Mouse (Mus musculus) lung, embryonic 15.5 days (tissue): ENCODE measurements around the gene Atxn7. TPM values are rescaled to one million over a fixed set of nuclear protein-coding genes. Genes with fewer than 3 reads are reported as not detected.

ENCODE experiments used
- ATAC-seq: fragments of 200-750 bp; cut with Nextera tagmentation; 2 replicates; pipeline ENCODE4 v1.8.0; 2017; ENCODE audit warnings: moderate number of reproducible peaks, borderline replicate concordance; ENCODE audit not compliant: low FRiP score, low TSS enrichment; ENCODE audit errors: extremely low read depth
- H3K27ac ChIP-seq: fragments of 300-500 bp; sonication (generic); 2 replicates; pipeline ENCODE4 v1.5.1; 2015; ENCODE audit warnings: moderate library complexity, mild to moderate bottlenecking, inconsistent platforms
- H3K27me3 ChIP-seq: fragments of 300-500 bp; sonication (generic); 2 replicates; pipeline ENCODE4 v1.6.1; 2015; ENCODE audit warnings: inconsistent platforms
- H3K36me3 ChIP-seq: fragments of 300-500 bp; sonication (generic); 2 replicates; pipeline ENCODE4 v1.6.1; 2015; ENCODE audit warnings: inconsistent platforms
- H3K4me1 ChIP-seq: fragments of 300-500 bp; sonication (generic); 2 replicates; pipeline ENCODE4 v1.6.1; 2015; ENCODE audit warnings: inconsistent platforms
- H3K4me2 ChIP-seq: fragments of 300-500 bp; sonication (generic); 2 replicates; pipeline ENCODE4 v1.6.1; 2015; ENCODE audit warnings: inconsistent platforms, mild to moderate bottlenecking, moderate library complexity
- H3K4me3 ChIP-seq: fragments of 300-500 bp; sonication (generic); 2 replicates; pipeline ENCODE4 v1.5.1; 2015; ENCODE audit warnings: mild to moderate bottlenecking, inconsistent platforms
- H3K9ac ChIP-seq: fragments of 300-500 bp; sonication (generic); 2 replicates; pipeline ENCODE4 v1.6.1; 2015; ENCODE audit warnings: inconsistent platforms
- H3K9me3 ChIP-seq: fragments of 300-500 bp; sonication (generic); 2 replicates; pipeline ENCODE4 v1.6.1; 2016; ENCODE audit warnings: inconsistent platforms
- WGBS: fragments of 180-500 bp; shearing (Covaris S2); methylation state at CpG from one replicate; pipeline ENCODE4 v1.1.7; 2015; 5-methylcytosine and 5-hydroxymethylcytosine counted together
- polyA plus RNA-seq: library from polyadenylated mRNA; unstranded; fragments of >200 nt; fragmentation: Nextera tagmentation; extraction: Ambion mirVana; gene quantifications from 2 replicates; pipeline ENCODE4 v1.2.1, GENCODE M21; 2015

The Atxn7 gene
- polyA plus RNA-seq, 1 experiment from 2014 or later: 4.9 TPM

- Histone ChIP-seq H3K4me1 (peaks cover 14% of the 10 kb centered on the region; the same call in 1 of the 2 replicates), H3K4me2 (peak overlapping the region; percentile 65), H3K4me3 (peak overlapping the region; percentile 86), H3K36me3 (peaks cover 3% of the 10 kb centered on the region; the same call in 1 of the 2 replicates), H3K9me3 (no peaks in the 10 kb centered on the region), H3K9ac (peak overlapping the region; percentile 95), H3K27ac (peak overlapping the region; percentile 84), H3K27me3 (no peaks in the 10 kb centered on the region)
- under 1% methylated on average over 75 of the region's 75 CpGs for WGBS
- peak; percentile 87 for ATAC-seq
Measured at GRCm38 (mm10) chr14:13960482-13961325, 536 bp upstream of the Atxn7 start.

- H3K9ac ChIP-seq: no peak overlapping the region
- no peaks in the 10 kb centered on the region for H3K27me3 ChIP-seq
- no peaks in the 10 kb centered on the region for H3K36me3 ChIP-seq
- H3K27ac ChIP-seq: no peak overlapping the region
- no peak overlapping the region for H3K4me3 ChIP-seq
- H3K4me2 ChIP-seq: no peak overlapping the region
- H3K4me1 ChIP-seq: peaks cover 14% of the 10 kb centered on the region; the same call in 1 of the 2 replicates
- H3K9me3 ChIP-seq: no peaks in the 10 kb centered on the region
- ATAC-seq: no peak
- 86% methylated on average over 6 of the region's 6 CpGs for WGBS
Measured at GRCm38 (mm10) chr14:13962476-13962875, 1.2 kb downstream of the Atxn7 start.

GRCm38 (mm10) chr14:13963527-13963926 lies 2.3 kb downstream of the Atxn7 start:
- no peak for ATAC-seq
- H3K9me3 ChIP-seq: no peaks in the 10 kb centered on the region
- WGBS: 72% methylated on average over 1 of the region's 1 CpGs
- H3K9ac ChIP-seq: no peak overlapping the region
- no peak overlapping the region for H3K27ac ChIP-seq
- no peaks in the 10 kb centered on the region for H3K27me3 ChIP-seq
- no peak overlapping the region for H3K4me2 ChIP-seq
- no peak overlapping the region for H3K4me3 ChIP-seq
- H3K4me1 ChIP-seq: peaks cover 14% of the 10 kb centered on the region; the same call in 1 of the 2 replicates
- no peaks in the 10 kb centered on the region for H3K36me3 ChIP-seq

DNA sequence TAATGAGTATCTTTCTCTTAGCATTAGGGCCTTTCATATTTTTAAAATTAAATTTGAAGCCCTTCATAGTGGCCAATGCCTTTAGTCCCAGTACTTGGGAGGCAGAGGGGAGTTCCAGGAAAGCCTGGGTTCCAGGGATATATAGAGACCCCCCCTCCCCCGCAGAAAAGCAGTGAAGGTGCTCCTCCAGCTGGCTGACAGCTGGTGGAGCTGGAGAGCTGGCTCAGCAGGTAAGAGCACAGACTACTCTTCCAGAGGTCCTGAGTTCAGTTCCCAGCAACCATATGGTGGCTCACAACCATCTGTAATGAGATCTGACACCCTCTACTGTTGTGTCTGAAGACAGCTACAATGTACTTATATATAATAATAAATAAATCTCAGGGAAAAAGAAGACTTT lies 6.4 kb downstream of the Atxn7 start:
- no peaks in the 10 kb centered on the region for H3K9me3 ChIP-seq
- no peak overlapping the region for H3K27ac ChIP-seq
- no peak for ATAC-seq
- no peak overlapping the region for H3K4me3 ChIP-seq
- no peaks in the 10 kb centered on the region for H3K27me3 ChIP-seq
- H3K4me2 ChIP-seq: no peak overlapping the region
- no peaks in the 10 kb centered on the region for H3K4me1 ChIP-seq
- no peak overlapping the region for H3K9ac ChIP-seq
- 13% methylated on average over 1 of the region's 1 CpGs for WGBS
- no peaks in the 10 kb centered on the region for H3K36me3 ChIP-seq

GRCm38 (mm10) chr14:13968476-13968875 lies 7.2 kb downstream of the Atxn7 start:
- H3K36me3 ChIP-seq: no peaks in the 10 kb centered on the region
- no peak overlapping the region for H3K9ac ChIP-seq
- H3K27ac ChIP-seq: no peak overlapping the region
- ATAC-seq: no peak
- no peaks in the 10 kb centered on the region for H3K9me3 ChIP-seq
- WGBS: 75% methylated on average over 5 of the region's 5 CpGs
- H3K4me1 ChIP-seq: no peaks in the 10 kb centered on the region
- H3K4me2 ChIP-seq: no peak overlapping the region
- H3K27me3 ChIP-seq: no peaks in the 10 kb centered on the region
- no peak overlapping the region for H3K4me3 ChIP-seq

- WGBS: 89% methylated on average over 3 of the region's 3 CpGs
- Histone ChIP-seq H3K36me3 (no peaks in the 10 kb centered on the region), H3K4me3 (no peak overlapping the region), H3K27me3 (no peaks in the 10 kb centered on the region), H3K27ac (no peak overlapping the region), H3K9ac (no peak overlapping the region), H3K9me3 (no peaks in the 10 kb centered on the region), H3K4me1 (no peaks in the 10 kb centered on the region), H3K4me2 (no peak overlapping the region)
- no peak for ATAC-seq
Measured at GRCm38 (mm10) chr14:13970513-13970912, 9.3 kb downstream of the Atxn7 start.

GRCm38 (mm10) chr14:13971644-13972234 lies 10.5 kb downstream of the Atxn7 start:
- Histone ChIP-seq H3K27ac (no peak overlapping the region), H3K4me2 (no peak overlapping the region), H3K27me3 (no peaks in the 10 kb centered on the region), H3K4me3 (no peak overlapping the region), H3K9me3 (no peaks in the 10 kb centered on the region), H3K36me3 (no peaks in the 10 kb centered on the region), H3K4me1 (no peaks in the 10 kb centered on the region), H3K9ac (no peak overlapping the region)
- no peak for ATAC-seq
- 58% methylated on average over 6 of the region's 6 CpGs for WGBS

- Histone ChIP-seq H3K27ac (no peak overlapping the region), H3K9me3 (no peaks in the 10 kb centered on the region), H3K9ac (no peak overlapping the region), H3K4me2 (no peak overlapping the region), H3K4me1 (no peaks in the 10 kb centered on the region), H3K36me3 (no peaks in the 10 kb centered on the region), H3K4me3 (no peak overlapping the region), H3K27me3 (no peaks in the 10 kb centered on the region)
- WGBS: 59% methylated on average over 1 of the region's 1 CpGs
- ATAC-seq: peak; percentile 82; the same call in 1 of the 2 replicates
Measured at GRCm38 (mm10) chr14:13977498-13977897, 16.3 kb downstream of the Atxn7 start.

- H3K4me3 ChIP-seq: no peak overlapping the region
- 21% methylated on average over 2 of the region's 2 CpGs for WGBS
- no peak overlapping the region for H3K27ac ChIP-seq
- H3K9me3 ChIP-seq: no peaks in the 10 kb centered on the region
- H3K27me3 ChIP-seq: no peaks in the 10 kb centered on the region
- no peak overlapping the region for H3K9ac ChIP-seq
- no peaks in the 10 kb centered on the region for H3K36me3 ChIP-seq
- H3K4me2 ChIP-seq: no peak overlapping the region
- ATAC-seq: no peak
- H3K4me1 ChIP-seq: no peaks in the 10 kb centered on the region
Measured at GRCm38 (mm10) chr14:13981286-13981685, 20.0 kb downstream of the Atxn7 start.

DNA sequence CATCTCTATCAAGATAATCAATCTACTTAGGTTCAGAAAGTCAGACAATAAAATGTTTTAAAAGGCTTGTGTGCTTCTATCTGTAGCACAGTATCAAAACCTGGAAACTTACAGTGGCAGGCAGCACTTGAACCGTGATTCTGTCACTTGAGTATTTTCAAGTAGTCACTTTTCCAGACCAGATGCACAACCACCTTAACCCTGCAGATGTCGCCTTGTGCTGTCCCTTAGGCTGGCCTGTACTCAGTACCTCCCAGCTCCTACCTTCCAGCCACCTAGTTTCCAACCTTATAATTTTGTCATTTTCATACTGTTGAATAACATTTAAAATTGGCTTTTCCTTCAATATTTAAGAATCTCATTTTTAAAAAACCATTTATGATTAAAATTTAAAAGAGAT lies 20.9 kb downstream of the Atxn7 start:
- no peaks in the 10 kb centered on the region for H3K9me3 ChIP-seq
- WGBS: 53% methylated on average over 2 of the region's 2 CpGs
- H3K27ac ChIP-seq: no peak overlapping the region
- no peak for ATAC-seq
- no peaks in the 10 kb centered on the region for H3K27me3 ChIP-seq
- no peak overlapping the region for H3K4me3 ChIP-seq
- H3K36me3 ChIP-seq: no peaks in the 10 kb centered on the region
- no peak overlapping the region for H3K4me2 ChIP-seq
- H3K9ac ChIP-seq: no peak overlapping the region
- H3K4me1 ChIP-seq: no peaks in the 10 kb centered on the region

DNA sequence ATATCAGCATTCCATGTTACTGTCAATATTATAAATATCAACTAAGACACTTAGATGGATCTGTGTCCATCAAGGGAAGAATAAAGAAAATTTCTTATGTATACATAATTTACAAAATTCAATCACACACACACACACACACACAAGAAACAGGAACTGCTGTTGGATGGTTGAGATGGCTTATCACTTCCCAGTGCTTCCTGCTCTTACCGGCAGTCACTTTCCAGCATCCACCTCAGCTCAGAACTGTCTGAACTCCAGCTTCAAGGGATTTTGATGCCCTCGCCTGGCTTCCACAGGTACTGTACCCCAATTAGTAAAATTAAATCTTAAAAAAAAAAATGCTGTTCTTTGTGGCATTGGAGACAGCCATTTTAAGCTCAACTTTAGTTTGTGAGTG lies 27.2 kb downstream of the Atxn7 start:
- Histone ChIP-seq H3K4me3 (no peak overlapping the region), H3K4me1 (no peaks in the 10 kb centered on the region), H3K9me3 (no peaks in the 10 kb centered on the region), H3K36me3 (no peaks in the 10 kb centered on the region), H3K27me3 (no peaks in the 10 kb centered on the region), H3K4me2 (no peak overlapping the region), H3K27ac (no peak overlapping the region), H3K9ac (no peak overlapping the region)
- ATAC-seq: no peak
- 50% methylated on average over 2 of the region's 2 CpGs for WGBS

- no peak for ATAC-seq
- Histone ChIP-seq H3K4me3 (no peak overlapping the region), H3K4me2 (no peak overlapping the region), H3K9ac (no peak overlapping the region), H3K27ac (no peak overlapping the region), H3K27me3 (no peaks in the 10 kb centered on the region), H3K36me3 (no peaks in the 10 kb centered on the region), H3K9me3 (no peaks in the 10 kb centered on the region), H3K4me1 (no peaks in the 10 kb centered on the region)
- 55% methylated on average over 3 of the region's 3 CpGs for WGBS
Measured at GRCm38 (mm10) chr14:13990741-13991140, 29.5 kb downstream of the Atxn7 start.
